Mouse (Mus musculus): ENCODE results near the gene Pnmt.
"Not testable (repeated sequence)": the region's sequence is repeated elsewhere in the genome, so short reads cannot be mapped to it uniquely, and the experiment has no call there.

Gene Pnmt

DNA sequence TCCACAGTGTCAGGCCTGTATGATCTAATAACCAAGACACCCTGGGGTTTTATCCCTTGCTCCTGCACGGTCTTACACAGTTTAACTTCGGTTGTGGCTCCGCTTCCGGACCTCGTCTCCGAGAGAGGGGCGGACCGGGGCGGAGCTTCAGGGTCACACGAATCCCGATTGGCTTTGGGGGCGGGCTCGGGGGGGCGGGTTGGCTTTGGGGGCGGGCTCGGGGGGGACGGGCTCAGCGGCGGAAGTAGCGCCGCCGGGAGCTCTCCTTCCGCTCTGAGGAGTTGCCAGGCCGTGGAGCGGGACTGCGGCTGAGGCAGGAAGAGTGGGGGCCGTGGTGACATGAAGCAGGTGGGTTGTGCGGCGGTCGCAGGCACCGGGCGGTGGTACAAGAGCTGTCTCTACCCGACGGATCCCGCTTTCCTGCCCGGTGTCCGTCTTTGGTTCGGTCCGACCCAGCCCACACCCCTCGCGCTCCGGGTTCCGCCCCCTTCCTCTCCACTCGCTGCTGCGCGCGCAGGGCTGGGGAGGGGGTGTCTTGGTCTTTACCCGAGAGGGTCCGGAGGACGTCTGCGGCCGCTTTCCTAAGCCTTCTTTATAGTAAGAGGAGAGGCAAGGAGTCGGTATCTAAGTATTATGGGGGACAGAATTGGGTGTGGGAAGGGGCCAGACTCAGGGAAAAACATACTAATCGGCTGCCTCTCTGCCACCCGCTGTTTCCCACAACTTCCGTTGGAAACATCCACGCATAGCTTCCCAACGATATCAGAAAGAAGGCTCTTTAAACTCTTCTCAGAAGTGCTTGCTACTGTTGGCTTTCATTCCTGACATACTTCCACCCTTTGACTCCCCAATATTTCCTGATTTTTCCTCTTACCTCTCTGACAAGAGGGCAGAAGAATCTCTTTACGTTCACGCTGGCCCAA, 27.8 kb upstream of the Pnmt start, which contains the start of gene Stard3:
Gene Stard3 (plus strand): TSS at position 208 of the 923 bp plus-strand sequence.
- peak; percentile 87 for DNase-seq

DNA sequence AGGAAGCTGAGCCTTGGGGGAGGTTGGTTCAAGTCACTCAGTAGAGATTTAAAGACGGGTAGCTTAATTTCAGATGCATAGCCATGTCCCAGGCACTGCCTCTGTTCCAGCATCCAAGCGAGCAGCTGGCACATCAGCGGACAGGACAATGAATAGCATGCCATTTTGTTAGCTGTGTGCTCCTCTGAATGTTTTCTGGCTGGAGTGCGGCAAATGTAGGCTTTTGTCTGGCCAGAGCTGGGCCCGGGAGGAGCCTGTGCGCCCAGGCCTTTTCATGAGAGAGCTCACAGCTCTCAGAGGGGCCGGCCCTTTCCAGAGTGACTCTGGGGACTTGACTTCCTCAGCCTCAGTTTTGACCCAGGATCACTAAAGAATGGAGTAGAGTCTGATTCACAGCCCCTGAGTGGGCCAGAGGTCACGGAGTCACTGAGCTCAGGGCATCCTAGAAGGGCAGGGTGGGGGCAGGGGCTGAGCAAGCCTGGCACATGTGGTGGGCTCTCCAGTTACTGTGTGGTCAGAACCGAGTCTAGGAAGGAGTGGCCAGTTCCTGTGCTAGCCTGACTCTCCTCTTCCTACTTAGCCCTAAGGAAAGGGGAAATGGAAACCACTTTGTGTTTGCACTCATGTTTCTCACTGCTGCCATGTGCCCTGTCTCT, 25.3 kb upstream of the Pnmt start:
- DNase-seq = no peak

DNA sequence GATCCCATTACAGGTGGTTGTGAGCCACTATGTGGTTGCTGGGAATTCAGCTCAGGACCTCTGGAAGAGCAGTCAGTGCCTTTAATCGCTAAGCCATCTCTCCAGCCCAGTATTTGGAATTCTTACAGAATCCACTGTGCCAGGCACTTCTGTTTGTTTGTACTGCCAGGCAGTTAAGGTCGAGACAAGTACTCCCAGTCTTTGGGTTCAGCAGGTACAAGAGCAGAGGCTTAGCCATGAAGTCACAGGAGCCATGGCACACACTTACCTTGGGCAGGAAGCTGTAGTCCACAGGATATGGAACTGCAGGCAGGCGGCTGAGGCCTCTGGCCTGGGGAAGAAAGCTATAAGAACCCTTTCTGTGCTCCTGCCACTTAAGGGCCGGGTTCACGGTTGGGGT, 22.4 kb upstream of the Pnmt start:
- no peak for DNase-seq

DNA sequence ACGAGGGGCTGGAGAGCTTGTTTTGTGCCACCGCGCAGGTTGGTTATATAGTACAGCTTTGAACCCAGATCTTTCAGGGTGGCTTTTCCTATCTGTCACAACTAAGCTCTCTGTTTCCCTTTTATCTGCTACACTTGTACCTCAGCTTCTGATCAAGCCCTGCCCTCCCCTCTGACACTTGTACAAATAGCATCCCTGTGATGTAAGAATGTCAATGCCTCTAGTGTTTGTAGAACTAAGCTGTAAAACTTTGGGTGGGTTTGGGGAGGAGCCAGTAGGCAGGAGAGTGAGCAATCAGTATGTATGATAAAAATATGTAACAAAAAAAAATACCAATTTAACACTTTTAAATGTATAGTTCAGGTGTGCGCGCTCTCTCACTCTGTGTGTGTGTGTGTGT, 21.8 kb upstream of the Pnmt start:
- DNase-seq = no peak

DNA sequence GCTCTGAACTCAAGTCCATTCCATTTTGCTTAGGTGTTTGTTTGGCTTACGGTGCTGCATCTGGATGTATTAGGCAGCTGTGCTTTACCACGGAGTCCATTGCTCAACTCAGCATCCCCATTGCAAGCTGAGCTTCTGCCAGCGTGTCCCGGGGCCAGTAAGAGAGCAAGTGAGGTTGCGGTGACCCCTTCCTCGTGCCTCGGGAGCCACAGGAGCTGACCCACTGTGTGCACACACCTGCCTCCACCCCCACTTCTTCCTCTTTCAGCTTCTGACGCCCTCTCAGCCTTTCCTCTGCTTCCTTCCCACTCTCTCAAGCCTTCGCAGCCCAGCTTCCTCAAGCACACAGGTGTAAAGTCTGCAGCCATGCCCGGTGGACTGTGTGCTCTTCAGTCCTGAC, 20.0 kb upstream of the Pnmt start:
- DNase-seq = no peak

DNA sequence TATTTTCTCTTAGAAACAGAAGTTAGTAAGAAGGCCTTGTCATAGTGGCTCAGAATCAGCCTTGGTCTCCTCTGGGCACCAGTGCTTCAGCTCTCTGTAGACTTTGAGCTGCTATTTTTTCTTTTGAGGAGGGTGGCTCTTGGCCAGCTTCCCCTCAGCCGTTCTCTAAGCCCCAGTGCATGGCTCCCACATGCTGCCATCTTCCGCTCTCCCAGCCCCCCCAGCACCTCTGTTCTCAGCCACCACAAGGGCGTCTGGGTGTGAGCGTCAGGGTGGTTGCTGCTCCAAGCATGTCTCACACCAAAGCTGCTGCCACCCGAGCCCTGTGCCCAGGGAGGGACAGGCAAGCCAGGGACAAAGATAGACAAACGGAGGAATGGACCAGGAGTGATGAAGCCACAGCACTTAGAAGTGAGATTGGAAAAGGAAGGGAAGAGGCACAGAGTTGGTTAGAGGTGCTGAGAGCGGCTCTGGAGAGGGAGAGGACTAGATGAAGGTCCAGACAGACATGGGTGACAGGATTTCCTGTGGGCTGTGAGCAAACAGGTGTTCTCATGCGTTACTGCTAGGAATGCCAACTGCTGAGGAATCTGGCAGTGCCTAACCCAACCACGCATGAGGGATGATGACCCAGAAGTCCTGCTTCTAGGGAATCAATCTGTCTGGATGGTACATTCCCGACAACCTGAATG, 18.9 kb upstream of the Pnmt start:
- DNase-seq = no peak

DNA sequence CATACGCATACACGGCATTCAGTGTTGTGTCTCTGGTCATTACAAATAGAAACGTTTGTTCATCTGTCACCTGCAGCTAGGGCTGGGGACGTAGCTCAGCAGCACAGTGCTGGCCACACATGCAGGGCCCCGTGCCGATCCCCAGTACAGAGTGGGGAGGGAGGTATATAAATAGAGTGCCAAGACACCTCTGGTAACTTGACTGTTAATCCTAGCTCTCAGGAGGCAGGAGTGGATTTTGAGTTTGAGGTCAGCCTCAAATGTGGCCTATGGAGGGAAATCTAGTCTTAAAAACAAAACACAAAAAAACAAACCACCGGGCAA, 18.4 kb upstream of the Pnmt start:
- no peak for DNase-seq

DNA sequence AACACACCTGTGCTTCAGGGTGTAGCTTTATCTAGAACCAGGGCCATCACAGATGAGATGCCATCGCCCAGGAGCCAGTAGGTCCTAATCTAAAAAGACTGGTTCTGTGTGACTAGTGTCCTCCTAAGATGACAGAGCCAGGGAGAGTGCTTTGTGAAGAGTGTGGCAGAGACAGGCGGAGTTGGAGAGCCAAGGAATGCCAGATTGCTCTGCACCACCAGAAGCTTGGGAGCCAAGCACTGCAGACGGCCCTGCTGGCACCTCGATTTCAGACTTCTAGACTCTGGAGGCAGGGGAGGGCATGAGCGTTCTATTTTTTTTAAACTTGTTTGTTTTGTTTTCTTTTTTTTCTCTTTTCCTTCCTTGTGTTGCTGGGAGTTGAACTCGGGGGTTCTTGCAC, 16.9 kb upstream of the Pnmt start:
- peak; percentile 73 for DNase-seq

DNA sequence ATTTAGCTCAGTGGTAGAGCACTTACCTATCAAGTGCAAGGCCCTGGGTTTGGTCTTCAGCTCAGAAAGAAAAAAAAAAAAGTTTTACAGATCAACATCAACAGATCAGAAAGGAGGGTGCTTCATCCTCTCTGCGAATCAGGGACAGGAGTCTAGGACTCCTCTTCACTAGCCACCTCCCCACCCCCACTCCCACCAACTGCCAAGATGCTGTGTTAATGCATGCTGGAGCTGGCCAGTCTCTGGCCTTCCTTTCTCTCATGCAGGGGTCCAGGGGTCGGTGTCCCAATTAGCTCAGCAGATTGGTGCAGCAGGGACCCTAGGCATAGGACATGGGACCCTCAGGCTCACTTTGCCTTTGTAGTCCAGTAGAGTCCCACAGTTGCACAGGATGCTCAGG, 15.7 kb upstream of the Pnmt start:
- no peak for DNase-seq

DNA sequence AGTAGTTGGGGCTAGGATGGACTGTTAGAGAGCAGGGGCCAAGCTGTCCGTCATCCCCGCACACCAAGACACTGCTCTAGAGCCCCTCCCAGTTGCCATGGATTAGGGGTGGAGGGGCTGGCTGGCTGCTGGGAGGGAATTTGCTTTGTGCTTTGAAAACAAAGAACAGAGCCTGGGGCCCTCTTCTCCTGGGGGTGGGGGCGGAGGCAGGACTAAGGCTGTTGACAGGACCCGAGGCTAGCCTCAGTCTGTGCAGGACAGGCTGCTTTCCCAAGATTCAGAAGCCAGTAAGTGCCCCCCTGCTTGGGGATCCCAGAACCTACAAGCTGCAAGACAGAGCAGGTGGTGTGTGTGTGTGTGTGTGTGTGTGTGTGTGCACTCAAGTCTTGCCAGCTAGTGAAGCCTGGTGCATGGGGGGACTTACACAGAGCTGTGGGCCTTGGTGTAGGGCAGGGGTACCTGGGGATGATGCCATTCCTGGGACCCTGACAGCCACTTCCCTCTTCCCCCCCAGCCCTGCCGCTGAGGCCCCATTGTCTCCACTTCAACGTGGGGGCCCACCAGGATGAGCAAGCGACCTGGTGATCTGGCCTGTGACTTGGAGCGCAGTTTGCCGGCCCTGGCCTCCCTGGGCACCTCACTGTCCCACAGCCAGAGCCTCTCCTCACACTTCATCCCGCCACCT, 14.6 kb upstream of the Pnmt start:
- DNase-seq = no peak

DNA sequence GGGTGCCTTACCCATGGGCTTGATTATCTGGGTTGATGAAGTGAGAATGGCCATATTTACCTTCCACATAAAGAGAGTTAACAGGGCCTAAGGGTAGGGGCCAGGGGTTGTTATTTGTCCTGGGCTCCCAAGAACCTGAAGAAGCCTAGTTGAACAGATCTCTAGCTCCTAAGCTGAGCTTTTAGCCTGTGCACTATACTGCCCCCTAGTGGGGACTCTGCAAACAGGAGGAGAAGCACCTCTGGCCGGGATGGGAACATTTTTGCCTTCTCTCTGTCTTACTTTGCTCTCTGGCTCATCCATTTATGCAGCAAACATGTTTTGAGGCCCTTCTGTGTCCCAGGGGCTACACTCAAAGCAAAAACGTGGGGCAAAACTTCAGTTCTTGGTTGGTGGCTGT, 13.8 kb upstream of the Pnmt start:
- peak; percentile 71 for DNase-seq

DNA sequence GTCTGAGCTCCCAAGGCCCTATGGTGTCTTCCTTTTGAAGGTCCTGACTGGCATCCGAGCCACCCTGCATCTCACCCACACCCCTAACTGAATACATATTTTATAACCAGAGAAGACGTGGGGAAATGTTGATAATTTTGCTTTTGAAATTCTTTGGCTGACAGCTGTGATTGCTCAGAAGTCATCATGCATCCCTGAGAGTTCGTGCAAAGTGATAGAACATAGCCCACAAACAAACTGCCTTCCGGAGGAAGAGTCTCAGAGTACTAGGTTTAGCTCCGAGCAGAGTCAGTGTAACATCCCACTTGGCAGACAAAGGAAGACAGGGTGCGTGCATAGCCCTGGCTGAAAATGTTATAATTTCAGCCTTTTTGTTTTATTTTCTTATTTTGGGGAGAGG, 13.0 kb upstream of the Pnmt start:
- no peak for DNase-seq

DNA sequence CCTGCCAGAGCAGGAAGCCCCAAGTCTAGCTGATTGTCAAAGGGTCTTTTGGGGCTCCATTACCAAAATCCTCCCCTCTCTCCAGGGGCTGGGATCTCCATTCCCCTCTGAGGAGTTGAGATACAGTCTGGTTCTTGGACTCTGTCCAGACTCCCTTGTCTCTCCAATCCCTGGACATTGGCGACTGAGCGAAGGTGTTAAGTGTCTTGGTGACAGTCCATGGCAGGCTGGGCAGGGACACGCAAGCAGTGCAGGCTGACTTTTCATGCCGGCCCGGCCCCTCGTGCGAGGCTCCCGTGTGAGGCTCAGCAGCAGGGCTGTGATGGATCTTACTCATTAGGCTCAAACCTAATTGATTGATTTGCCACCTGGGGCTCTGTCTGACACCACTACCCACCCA, 12.0 kb upstream of the Pnmt start:
- no peak for DNase-seq

DNA sequence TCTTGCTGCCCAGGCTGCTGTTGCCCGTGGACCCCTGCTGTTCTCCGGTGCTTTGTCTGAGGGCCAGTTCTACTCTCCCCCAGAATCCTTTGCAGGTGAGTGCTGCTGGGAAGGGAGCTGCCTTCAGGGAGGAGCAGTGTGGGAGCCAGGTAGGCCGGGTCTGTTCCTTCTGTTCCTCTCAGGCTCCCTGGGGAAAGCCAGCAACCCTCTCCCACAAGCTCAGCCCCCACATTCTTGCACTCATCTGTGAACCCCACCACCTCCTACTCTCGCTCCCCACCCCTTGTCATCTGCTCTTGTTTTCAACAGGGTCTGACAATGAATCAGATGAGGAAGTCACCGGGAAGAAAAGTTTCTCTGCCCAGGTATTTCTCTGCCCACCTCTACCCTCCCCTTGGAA, 9.5 kb upstream of the Pnmt start:
- DNase-seq = no peak

DNA sequence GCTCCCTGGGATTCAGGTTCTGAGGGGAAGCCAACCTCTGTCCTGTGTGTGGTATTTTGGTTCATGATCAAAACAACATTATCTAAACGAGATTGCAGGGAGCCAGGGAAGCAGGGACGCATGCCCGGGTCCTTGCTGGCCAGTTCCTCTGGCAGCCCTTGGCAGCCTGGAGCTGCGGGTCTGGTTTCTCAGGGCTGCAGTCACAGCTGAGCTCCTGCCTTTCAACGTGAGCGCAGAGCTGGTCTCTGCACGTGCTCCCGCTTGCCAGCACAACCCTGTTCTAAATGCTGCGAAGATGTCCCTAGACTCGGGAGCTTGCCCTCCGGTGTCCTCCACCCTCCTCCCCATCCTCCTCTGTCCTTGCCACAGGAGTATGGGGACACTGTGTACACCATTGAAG, 8.5 kb upstream of the Pnmt start:
- no peak for DNase-seq

DNA sequence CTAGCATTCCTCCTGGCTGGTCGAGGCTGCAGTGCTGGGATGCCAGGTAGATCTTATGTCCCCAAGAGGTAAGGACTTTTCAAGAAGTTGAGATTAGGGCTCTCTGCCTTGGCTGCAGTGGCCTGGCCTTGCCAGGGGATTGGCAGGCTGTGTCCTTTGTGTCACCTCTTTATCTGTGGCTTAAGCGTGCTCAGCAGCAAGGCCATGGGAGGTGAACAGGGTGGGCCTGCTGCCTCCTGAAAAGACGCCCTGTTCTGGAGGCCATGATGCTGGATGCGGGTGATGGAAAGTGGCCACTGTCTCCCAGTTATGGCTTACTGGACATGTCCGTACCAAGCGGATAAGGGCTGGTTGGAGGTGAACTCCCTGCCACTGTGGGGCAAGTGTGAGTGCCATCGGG, 6.9 kb upstream of the Pnmt start:
- no peak for DNase-seq

DNA sequence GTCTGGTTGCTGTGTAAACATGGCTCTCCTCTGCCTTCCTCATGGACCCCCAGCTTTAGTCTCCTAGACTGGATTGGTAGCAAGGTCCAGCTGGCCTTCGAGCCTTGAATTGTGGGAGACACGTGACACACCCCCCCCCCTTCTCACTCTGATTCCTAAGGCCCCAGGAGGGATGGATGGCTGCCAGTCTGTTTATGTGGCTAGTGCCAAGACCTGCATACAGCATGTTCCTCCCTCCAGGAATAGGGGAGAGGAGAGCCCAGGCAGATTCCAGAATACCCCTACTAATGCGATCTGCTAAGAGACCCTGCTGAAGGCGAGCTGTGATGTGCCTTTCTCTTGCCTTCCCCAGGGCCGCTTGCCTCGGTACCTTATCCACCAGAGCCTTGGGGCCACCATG, 6.1 kb upstream of the Pnmt start:
- DNase-seq = peak; percentile 83

DNA sequence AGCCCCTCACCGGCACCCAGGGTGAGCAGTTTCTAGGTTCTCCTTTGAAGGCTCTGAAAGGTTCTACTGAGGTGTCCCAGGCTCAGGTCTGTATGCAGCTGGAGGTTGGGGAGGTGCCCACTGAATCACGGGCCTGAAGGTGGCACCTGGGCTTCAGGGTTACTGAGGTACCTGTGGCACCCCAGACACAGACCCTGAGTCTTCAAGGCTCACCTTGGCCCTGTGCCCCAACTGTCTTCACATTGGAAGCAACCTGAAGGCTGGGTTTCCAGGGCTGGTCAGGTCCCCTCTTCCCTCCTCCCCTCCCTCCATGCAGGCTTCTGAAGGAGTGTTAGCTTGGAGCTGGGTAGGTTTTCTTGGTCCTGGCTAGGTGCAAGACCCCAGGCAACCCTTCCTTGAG, 4.6 kb upstream of the Pnmt start:
- no peak for DNase-seq

DNA sequence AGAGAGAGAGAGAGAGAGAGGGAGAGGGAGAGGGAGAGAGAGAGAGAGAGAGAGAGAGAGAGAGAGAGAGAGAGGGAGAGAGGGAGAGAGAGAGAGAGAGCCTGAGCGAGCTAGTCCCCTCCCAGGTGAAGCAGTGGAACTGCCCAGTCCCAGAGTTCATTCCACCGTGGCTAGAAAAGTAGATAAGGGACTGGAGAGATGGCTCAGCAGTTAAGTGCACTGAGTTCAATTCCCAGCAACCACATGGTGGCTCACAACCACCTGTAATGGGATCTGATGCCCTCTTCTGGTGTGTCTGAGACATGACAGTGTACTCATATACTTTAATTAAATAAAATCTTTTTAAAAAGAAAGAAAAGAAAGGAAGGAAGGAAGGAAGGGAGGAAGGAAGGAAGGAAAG, 3.8 kb upstream of the Pnmt start:
- DNase-seq = not testable (repeated sequence)

DNA sequence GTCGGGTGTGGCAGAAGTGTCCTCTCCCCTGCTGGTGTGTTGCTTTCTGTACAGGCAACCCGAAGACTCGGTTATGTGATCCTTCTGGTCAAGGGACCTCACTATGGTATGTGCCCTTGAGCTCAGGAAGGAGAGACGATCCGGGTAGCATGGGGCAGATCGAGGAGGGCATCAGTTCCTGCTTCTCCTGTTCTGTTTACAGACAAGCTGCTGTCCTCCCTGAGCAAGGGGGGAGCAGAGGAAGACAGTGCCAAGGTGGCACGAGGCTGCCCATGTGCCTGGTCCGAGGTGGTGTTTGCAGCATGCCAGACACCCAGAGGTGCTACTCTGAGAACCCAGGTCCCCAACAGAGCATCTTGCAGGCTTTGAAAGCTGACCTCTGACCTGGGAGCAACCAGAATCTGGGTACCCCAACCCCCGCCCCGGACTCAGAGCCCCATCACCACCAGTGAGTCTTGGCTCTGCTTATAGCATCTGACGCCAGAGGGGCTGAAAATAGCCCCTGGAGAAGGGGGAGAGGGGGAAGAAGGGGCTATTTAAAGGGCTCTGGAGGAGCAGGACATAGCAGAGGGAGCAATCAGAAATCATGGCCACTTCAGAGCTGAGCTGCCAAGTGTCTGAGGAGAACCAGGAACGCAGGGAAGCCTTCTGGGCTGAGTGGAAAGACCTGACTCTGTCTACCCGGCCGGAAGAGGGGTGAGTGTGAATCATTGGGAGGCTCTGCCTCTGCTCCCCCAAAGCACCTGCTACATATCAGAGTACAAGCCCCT, 2.8 kb upstream of the Pnmt start, which contains the start of gene Tcap:
Gene Tcap (plus strand): TSS at position 551 of the 770 bp plus-strand sequence.
- DNase-seq = peak; percentile 80

DNA sequence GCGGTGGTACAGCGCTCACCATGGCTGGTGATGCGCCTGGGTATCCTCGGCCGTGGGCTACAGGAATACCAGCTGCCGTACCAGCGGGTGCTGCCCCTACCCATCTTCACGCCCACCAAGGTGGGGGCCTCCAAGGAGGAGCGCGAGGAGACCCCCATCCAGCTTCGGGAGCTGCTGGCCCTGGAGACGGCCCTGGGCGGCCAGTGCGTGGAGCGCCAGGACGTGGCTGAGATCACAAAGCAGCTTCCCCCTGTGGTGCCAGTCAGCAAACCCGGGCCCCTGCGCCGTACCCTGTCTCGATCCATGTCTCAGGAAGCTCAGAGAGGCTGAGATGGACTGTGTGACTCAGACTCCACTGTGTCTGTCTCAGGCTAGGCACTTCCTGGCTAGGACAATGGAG, 2.0 kb upstream of the Pnmt start:
- no peak for DNase-seq
